Mouse (Mus musculus): ENCODE measurements around the gene Lcn9. TPM values are rescaled to one million over a fixed set of nuclear protein-coding genes. Genes with fewer than 3 reads are reported as not detected.
"Not testable (repeated sequence)": the region's sequence is repeated elsewhere in the genome, so short reads cannot be mapped to it uniquely, and the experiment has no call there.

Gene Lcn9
- total and polyA plus RNA-seq, 3 experiments = not detected

GRCm38 (mm10) chr2:25811711-25812110 is 11.2 kb upstream of the Lcn9 start:
- Histone ChIP-seq H3K36me3 (replicated peaks) (no peaks in the 10 kb centered on the region), H3K4me1 (ENCODE audit: insufficient read depth, low read depth, low read length) (no peaks in the 10 kb centered on the region), H3K4me3 (ENCODE audit: low read depth, low read length) (no peak overlapping the region), H3K9me3 (replicated peaks) (no peaks in the 10 kb centered on the region), H3K27me3 (ENCODE audit: insufficient read depth, low read length) (peaks cover 12% of the 10 kb centered on the region)
- ATAC-seq (ENCODE audit: extremely low read depth, insufficient number of reproducible peaks, low FRiP score, poor library complexity, severe bottlenecking) = no peak
- DNase-seq (ENCODE audit: low spot score) = no peak
- TF ChIP-seq GATA1 (IDR thresholded peaks at IDR 0.05; ENCODE audit: borderline replicate concordance, low read length) = no peak
- no peak for TF ChIP-seq CTCF (IDR thresholded peaks at IDR 0.05; ENCODE audit: low read depth, low read length)
- no peak for TF ChIP-seq GATA2 (IDR thresholded peaks at IDR 0.05; ENCODE audit: borderline replicate concordance, low read depth, low read length)
- TF ChIP-seq TAL1 (conservative IDR thresholded peaks at IDR 0.05; ENCODE audit: low read depth, low read length) = no peak
- no peak for TF ChIP-seq POLR2AphosphoS5 (IDR thresholded peaks at IDR 0.05; ENCODE audit: insufficient replicate concordance, low read depth, low read length)

- Histone ChIP-seq H3K27me3 (ENCODE audit: insufficient read depth, low read length) (peaks cover 15% of the 10 kb centered on the region), H3K36me3 (replicated peaks) (no peaks in the 10 kb centered on the region), H3K4me1 (ENCODE audit: insufficient read depth, low read depth, low read length) (no peaks in the 10 kb centered on the region), H3K9me3 (replicated peaks) (no peaks in the 10 kb centered on the region), H3K4me3 (ENCODE audit: low read depth, low read length) (no peak overlapping the region)
- DNase-seq (ENCODE audit: low spot score) (no peak), ATAC-seq (ENCODE audit: extremely low read depth, insufficient number of reproducible peaks, low FRiP score, poor library complexity, severe bottlenecking) (no peak)
- TF ChIP-seq GATA2 (IDR thresholded peaks at IDR 0.05; ENCODE audit: borderline replicate concordance, low read depth, low read length) (no peak), TAL1 (conservative IDR thresholded peaks at IDR 0.05; ENCODE audit: low read depth, low read length) (no peak), POLR2AphosphoS5 (IDR thresholded peaks at IDR 0.05; ENCODE audit: insufficient replicate concordance, low read depth, low read length) (no peak), CTCF (IDR thresholded peaks at IDR 0.05; ENCODE audit: low read depth, low read length) (0 out of 2 replicates have a peak, but pooled peaks have one; percentile 15), GATA1 (IDR thresholded peaks at IDR 0.05; ENCODE audit: borderline replicate concordance, low read length) (no peak)
These were observed 9.6 kb upstream of the Lcn9 start for GRCm38 (mm10) chr2:25813364-25813763.

- ATAC-seq (ENCODE audit: extremely low read depth, insufficient number of reproducible peaks, low FRiP score, poor library complexity, severe bottlenecking); H3K4me3 ChIP-seq (ENCODE audit: low read depth, low read length); DNase-seq (ENCODE audit: low spot score); H3K36me3 ChIP-seq (replicated peaks); H3K4me1 ChIP-seq (ENCODE audit: insufficient read depth, low read depth, low read length); H3K9me3 ChIP-seq (replicated peaks): not testable (repeated sequence)
- H3K27me3 ChIP-seq (ENCODE audit: insufficient read depth, low read length) = peaks cover 10% of the 10 kb centered on the region; the same call in 1 of the 2 replicates
These were observed 7.2 kb upstream of the Lcn9 start, which contains the start of gene Glt6d1 for GRCm38 (mm10) chr2:25815748-25816147. Glt6d1 (minus strand) TSS chr2:25815848.

- H3K9me3 ChIP-seq (replicated peaks) = no peaks in the 10 kb centered on the region
- DNase-seq (ENCODE audit: low spot score) (no peak), ATAC-seq (ENCODE audit: extremely low read depth, insufficient number of reproducible peaks, low FRiP score, poor library complexity, severe bottlenecking) (no peak)
- H3K4me1 ChIP-seq (ENCODE audit: insufficient read depth, low read depth, low read length) = no peaks in the 10 kb centered on the region
- H3K36me3 ChIP-seq (replicated peaks) = no peaks in the 10 kb centered on the region
- TF ChIP-seq CTCF (IDR thresholded peaks at IDR 0.05; ENCODE audit: low read depth, low read length) = no peak
- no peak for TF ChIP-seq GATA1 (IDR thresholded peaks at IDR 0.05; ENCODE audit: borderline replicate concordance, low read length)
- no peak for TF ChIP-seq POLR2AphosphoS5 (IDR thresholded peaks at IDR 0.05; ENCODE audit: insufficient replicate concordance, low read depth, low read length)
- TF ChIP-seq TAL1 (conservative IDR thresholded peaks at IDR 0.05; ENCODE audit: low read depth, low read length) = no peak
- TF ChIP-seq GATA2 (IDR thresholded peaks at IDR 0.05; ENCODE audit: borderline replicate concordance, low read depth, low read length) = no peak
- peaks cover 13% of the 10 kb centered on the region for H3K27me3 ChIP-seq (ENCODE audit: insufficient read depth, low read length)
- no peak overlapping the region for H3K4me3 ChIP-seq (ENCODE audit: low read depth, low read length)
These were observed 1.8 kb downstream of the Lcn9 start for GRCm38 (mm10) chr2:25824751-25825150.

- DNase-seq (ENCODE audit: low spot score) (no peak), ATAC-seq (ENCODE audit: extremely low read depth, insufficient number of reproducible peaks, low FRiP score, poor library complexity, severe bottlenecking) (no peak)
- no peaks in the 10 kb centered on the region for H3K9me3 ChIP-seq (replicated peaks)
- no peak overlapping the region for H3K4me3 ChIP-seq (ENCODE audit: low read depth, low read length)
- no peaks in the 10 kb centered on the region for H3K4me1 ChIP-seq (ENCODE audit: insufficient read depth, low read depth, low read length)
- H3K36me3 ChIP-seq (replicated peaks) = no peaks in the 10 kb centered on the region
- TF ChIP-seq GATA2 (IDR thresholded peaks at IDR 0.05; ENCODE audit: borderline replicate concordance, low read depth, low read length) (no peak), TAL1 (conservative IDR thresholded peaks at IDR 0.05; ENCODE audit: low read depth, low read length) (no peak), GATA1 (IDR thresholded peaks at IDR 0.05; ENCODE audit: borderline replicate concordance, low read length) (no peak), POLR2AphosphoS5 (IDR thresholded peaks at IDR 0.05; ENCODE audit: insufficient replicate concordance, low read depth, low read length) (no peak), CTCF (IDR thresholded peaks at IDR 0.05; ENCODE audit: low read depth, low read length) (no peak)
- H3K27me3 ChIP-seq (ENCODE audit: insufficient read depth, low read length) = peaks cover 13% of the 10 kb centered on the region
These were observed 5.5 kb downstream of the Lcn9 start for GRCm38 (mm10) chr2:25828344-25828947.

- H3K27me3 ChIP-seq (ENCODE audit: insufficient read depth, low read length) = peaks cover 10% of the 10 kb centered on the region
- no peaks in the 10 kb centered on the region for H3K36me3 ChIP-seq (replicated peaks)
- ATAC-seq (ENCODE audit: extremely low read depth, insufficient number of reproducible peaks, low FRiP score, poor library complexity, severe bottlenecking) (no peak), DNase-seq (ENCODE audit: low spot score) (no peak)
- no peaks in the 10 kb centered on the region for H3K9me3 ChIP-seq (replicated peaks)
- H3K4me3 ChIP-seq (ENCODE audit: low read depth, low read length) = no peak overlapping the region
- TF ChIP-seq GATA2 (IDR thresholded peaks at IDR 0.05; ENCODE audit: borderline replicate concordance, low read depth, low read length) = no peak
- H3K4me1 ChIP-seq (ENCODE audit: insufficient read depth, low read depth, low read length) = no peaks in the 10 kb centered on the region
These were observed 7.8 kb downstream of the Lcn9 start for GRCm38 (mm10) chr2:25830786-25831185.

- DNase-seq (ENCODE audit: low spot score) (peak; percentile 28), ATAC-seq (ENCODE audit: extremely low read depth, insufficient number of reproducible peaks, low FRiP score, poor library complexity, severe bottlenecking) (no peak)
- no peak for TF ChIP-seq TAL1 (conservative IDR thresholded peaks at IDR 0.05; ENCODE audit: low read depth, low read length)
- peak; percentile 89 for TF ChIP-seq CTCF (IDR thresholded peaks at IDR 0.05; ENCODE audit: low read depth, low read length)
- Histone ChIP-seq H3K9me3 (replicated peaks) (no peaks in the 10 kb centered on the region), H3K4me1 (ENCODE audit: insufficient read depth, low read depth, low read length) (no peaks in the 10 kb centered on the region), H3K4me3 (ENCODE audit: low read depth, low read length) (no peak overlapping the region), H3K36me3 (replicated peaks) (no peaks in the 10 kb centered on the region), H3K27me3 (ENCODE audit: insufficient read depth, low read length) (peaks cover 16% of the 10 kb centered on the region)
These were observed 13.3 kb downstream of the Lcn9 start for GRCm38 (mm10) chr2:25836291-25836690.
